Mouse (Mus musculus) adrenal gland, postnatal 0 days (tissue): Measurements from ENCODE around the gene 4921524J17Rik. TPM values are rescaled to one million over a fixed set of nuclear protein-coding genes. Genes with fewer than 3 reads are reported as not detected.

Experiments used
- polyA plus RNA-seq: library from polyadenylated mRNA; unstranded; fragments of >200 nt; fragmentation: Nextera tagmentation; extraction: Ambion mirVana; gene quantifications from 2 replicates; pipeline ENCODE4 v1.2.1, GENCODE M21; 2015

4921524J17Rik gene
- 78.2 and 113 TPM in 2 replicates for polyA plus RNA-seq

GRCm38 (mm10) chr8:85432168-85433016, at the start of gene 4921524J17Rik:
TSS of gene 4921524J17Rik (minus strand) at chr8:85432833.

GRCm38 (mm10) chr8:85386205-85386604, 46.4 kb downstream of the 4921524J17Rik start, which contains the start of gene Mylk3:
TSS of gene Mylk3 (minus strand) at chr8:85386345.

Other genes with a start within 250 kb of the 4921524J17Rik start
- not detected in 2 replicates for gene Olfr371, start 206.8 kb downstream of the 4921524J17Rik start, polyA plus RNA-seq
- gene Orc6, start 133.2 kb downstream of the 4921524J17Rik start, polyA plus RNA-seq: 61.5 and 63.4 TPM in 2 replicates
- 140 and 147 TPM in 2 replicates for gene Vps35, start 133.0 kb downstream of the 4921524J17Rik start, polyA plus RNA-seq
- 1.9 and 3.2 TPM in 2 replicates for gene Mylk3, start 46.5 kb downstream of the 4921524J17Rik start, polyA plus RNA-seq
- gene Gpt2, start 59.7 kb upstream of the 4921524J17Rik start, polyA plus RNA-seq: 15.6 and 18.0 TPM in 2 replicates
- 96.3 and 123 TPM in 2 replicates for gene Dnaja2, start 122.5 kb upstream of the 4921524J17Rik start, polyA plus RNA-seq